Mouse (Mus musculus): ENCODE measurements around the gene Fam117b.

DNA sequence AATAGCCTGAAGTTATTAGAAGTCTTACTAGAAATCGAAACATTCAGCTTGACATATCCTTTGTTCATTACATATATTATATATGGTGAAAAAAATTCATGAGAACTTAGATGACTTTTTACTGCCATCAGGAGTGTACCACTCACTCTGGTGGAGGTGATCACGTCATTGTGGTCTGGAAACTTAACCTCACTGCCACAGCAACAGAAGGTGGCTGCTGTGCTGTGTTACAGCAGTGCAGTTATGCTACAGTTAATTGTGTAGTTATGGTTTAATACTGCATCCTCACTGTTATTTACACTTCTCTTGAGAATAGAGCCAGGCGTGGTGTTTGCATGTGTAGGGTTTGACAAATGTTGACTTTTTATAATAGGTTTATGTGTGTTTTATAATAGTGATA, 4.6 kb downstream of the Fam117b start:
- no peak for TF ChIP-seq CTCF (IDR thresholded peaks at IDR 0.05; ENCODE audit: low read depth, low read length)
- TF ChIP-seq GATA1 (IDR thresholded peaks at IDR 0.05; ENCODE audit: borderline replicate concordance, low read length), result no peak
- no peak for TF ChIP-seq TAL1 (conservative IDR thresholded peaks at IDR 0.05; ENCODE audit: low read depth, low read length)

Measured in G1E (cell line).